Mouse (Mus musculus) ES-E14 (cell line): ENCODE results near the gene Vapb. TPM values are rescaled to one million over a fixed set of nuclear protein-coding genes. Genes with fewer than 3 reads are reported as not detected.

Source experiments
- DNase-seq: peaks from one replicate; pipeline ENCODE4 v3.0.0-alpha.2; 2013; ENCODE audit warnings: low read depth, low spot score
- H3K27ac ChIP-seq: 2 replicates; pipeline ENCODE4 v1.5.1; 2012; ENCODE audit warnings: low read depth, mild to moderate bottlenecking, low read length, moderate library complexity, mixed read lengths; ENCODE audit not compliant: poor library complexity, insufficient read depth, severe bottlenecking
- H3K36me3 ChIP-seq: 2 replicates; pipeline ENCODE4 v1.6.1; 2012; ENCODE audit warnings: mild to moderate bottlenecking, low read length, moderate library complexity, mixed read lengths; ENCODE audit not compliant: control insufficient read depth, poor library complexity, insufficient read depth, severe bottlenecking
- H3K4me1 ChIP-seq, 2 experiments: fragments of 150-350 bp in 1 of 2; sonication (generic) in 1 of 2; 2 replicates each; pipeline ENCODE4 v1.6.1; 2012; ENCODE audit warnings: low read length in 2 of 2, mild to moderate bottlenecking in 1 of 2, mixed read lengths in 1 of 2; ENCODE audit not compliant: control insufficient read depth in 2 of 2, insufficient read depth in 2 of 2, poor library complexity in 1 of 2
- H3K4me3 ChIP-seq, 2 experiments: fragments of 150-350 bp in 1 of 2; sonication (generic) in 1 of 2; 2 replicates each; pipeline ENCODE4 v1.5.1; 2012; ENCODE audit warnings: low read length in 2 of 2, low read depth in 1 of 2, mild to moderate bottlenecking in 1 of 2, mixed read lengths in 1 of 2; ENCODE audit not compliant: insufficient read depth in 1 of 2, poor library complexity in 1 of 2, severe bottlenecking in 1 of 2
- H3K9ac ChIP-seq: 2 replicates; pipeline ENCODE4 v1.6.1; 2012; ENCODE audit warnings: low read depth, mild to moderate bottlenecking, low read length, mixed read lengths; ENCODE audit not compliant: poor library complexity, insufficient read depth, severe bottlenecking
- H3K9me3 ChIP-seq: fragments of 150-350 bp; sonication (generic); 2 replicates; pipeline ENCODE4 v1.6.1; 2012; ENCODE audit warnings: low read depth, mild to moderate bottlenecking, low read length; ENCODE audit not compliant: control insufficient read depth, insufficient read depth
- CHD2 ChIP-seq: IDR thresholded peaks from 2 replicates; pipeline ENCODE4 v1.6.1; 2014; ENCODE audit warnings: mild to moderate bottlenecking, low read depth, low read length, inconsistent platforms
- HCFC1 ChIP-seq: IDR thresholded peaks from 2 replicates; pipeline ENCODE4 v1.6.1; 2012; ENCODE audit warnings: low read length, inconsistent platforms, borderline replicate concordance; ENCODE audit not compliant: insufficient read depth
- MAFK ChIP-seq: IDR thresholded peaks from 2 replicates; pipeline ENCODE4 v1.6.1; 2014; ENCODE audit warnings: mild to moderate bottlenecking, low read depth, low read length, inconsistent platforms; ENCODE audit not compliant: insufficient read depth
- ZC3H11A ChIP-seq: IDR thresholded peaks from 2 replicates; pipeline ENCODE4 v1.6.1; 2012; ENCODE audit warnings: low read depth, mild to moderate bottlenecking, inconsistent platforms, low read length, borderline replicate concordance
- ZNF384 ChIP-seq: IDR thresholded peaks from 2 replicates; pipeline ENCODE4 v1.6.1; 2012; ENCODE audit warnings: low read depth, low read length, inconsistent platforms
- in situ Hi-C, 2 experiments: fragments of 600-800 bp; cut with MboI; formaldehyde crosslinking; loops; one replicate each; pipeline ENCODE4 v1.15.1; 2025; ENCODE audit warnings: low sequenced_read_pairs in 2 of 2, inconsistent platforms in 1 of 2; ENCODE audit not compliant: unreplicated experiment in 2 of 2
- total RNA-seq: library from RNA; depleted of rRNA; stranded (reverse); fragments of 300-350 nt; gene quantifications from 2 replicates; pipeline ENCODE4 v1.2.3, GENCODE M21; 2012; rRNA removed

Vapb gene
- 19.0 and 26.5 TPM in 2 replicates for total RNA-seq

GRCm38 (mm10) chr2:173737222-173737989, at the start of gene Vapb:
Gene Vapb (plus strand): TSS chr2:173737511.
- peaks cover 2% of the 10 kb centered on the region; the same call in 1 of the 2 replicates for H3K36me3 ChIP-seq
- H3K9me3 ChIP-seq = no peaks in the 10 kb centered on the region
- H3K4me1 ChIP-seq = 0 out of 4 replicates have a peak, but pooled peaks cover 0 to 5% of the 10 kb centered on the region in 2 experiments
- DNase-seq = peak; percentile 94
- H3K9ac ChIP-seq = peak within 1 kb of the TSS; percentile 83
- in situ Hi-C loops = no loop called here
- peak within 1 kb of the TSS; percentile 71 to 94 for H3K4me3 ChIP-seq
- peak within 1 kb of the TSS; percentile 46; the same call in 1 of the 2 replicates for H3K27ac ChIP-seq
- no peak for TF ChIP-seq MAFK
- TF ChIP-seq ZNF384 = no peak
- no peak for TF ChIP-seq CHD2

GRCm38 (mm10) chr2:173689835-173690234, 47.5 kb upstream of the Vapb start:
- DNase-seq = no peak
- Histone ChIP-seq H3K36me3 (peaks cover 21% of the 10 kb centered on the region; the same call in 1 of the 2 replicates), H3K9me3 (no peaks in the 10 kb centered on the region), H3K4me1 (no peaks in the 10 kb centered on the region), H3K4me3 (no peak overlapping the region), H3K27ac (no peak overlapping the region), H3K9ac (no peak overlapping the region)
- in situ Hi-C loops = no loop called here
- no peak for TF ChIP-seq ZNF384
- TF ChIP-seq MAFK = no peak
- TF ChIP-seq HCFC1 = no peak
- no peak for TF ChIP-seq CHD2
- no peak for TF ChIP-seq ZC3H11A

GRCm38 (mm10) chr2:173691748-173692147, 45.6 kb upstream of the Vapb start:
- DNase-seq = no peak
- no peak for TF ChIP-seq ZNF384
- TF ChIP-seq HCFC1 = no peak
- TF ChIP-seq MAFK = no peak
- no peak for TF ChIP-seq ZC3H11A
- no peak for TF ChIP-seq CHD2
- Histone ChIP-seq H3K9ac (no peak overlapping the region), H3K27ac (no peak overlapping the region), H3K9me3 (no peaks in the 10 kb centered on the region), H3K36me3 (peaks cover 26% of the 10 kb centered on the region), H3K4me3 (no peak overlapping the region), H3K4me1 (no peaks in the 10 kb centered on the region)
- in situ Hi-C loops = no loop called here

- peaks cover 28% of the 10 kb centered on the region for H3K36me3 ChIP-seq
- no peaks in the 10 kb centered on the region for H3K4me1 ChIP-seq
- TF ChIP-seq MAFK (no peak), HCFC1 (no peak), ZC3H11A (no peak), ZNF384 (no peak), CHD2 (no peak)
- H3K4me3 ChIP-seq = no peak overlapping the region
- DNase-seq = no peak
- H3K9me3 ChIP-seq = no peaks in the 10 kb centered on the region
- H3K9ac ChIP-seq = no peak overlapping the region
- no peak overlapping the region for H3K27ac ChIP-seq
- in situ Hi-C loops = no loop called here
Observed at GRCm38 (mm10) chr2:173692693-173693092, 44.6 kb upstream of the Vapb start.
